Mouse (Mus musculus) MEL (cell line): ENCODE results near the gene 5830411N06Rik. TPM values are rescaled to one million over a fixed set of nuclear protein-coding genes. Genes with fewer than 3 reads are reported as not detected.

Experiments
- DNase-seq: peaks from one replicate; pipeline ENCODE4 v3.0.0; 2011; ENCODE audit warnings: low read depth, low spot score
- H3K27ac ChIP-seq: 2 replicates; pipeline ENCODE4 v1.5.1; 2012; ENCODE audit warnings: low read depth, mild to moderate bottlenecking, control low read depth, low read length, moderate library complexity; ENCODE audit not compliant: control insufficient read depth
- H3K27me3 ChIP-seq, 2 experiments: fragments of 150-350 bp in 1 of 2; sonication (generic) in 1 of 2; 2 replicates each; pipeline ENCODE4 v1.6.1; 2012; ENCODE audit warnings: low read length in 2 of 2, mild to moderate bottlenecking in 2 of 2, improper control_type of control experiment in 1 of 2, moderate library complexity in 1 of 2; ENCODE audit not compliant: insufficient read depth in 2 of 2, control insufficient read depth in 1 of 2
- H3K36me3 ChIP-seq, 2 experiments: 2 replicates each; pipeline ENCODE4 v1.6.1; 2012 to 2014; ENCODE audit warnings: low read length in 2 of 2, improper control_type of control experiment in 1 of 2, inconsistent platforms in 1 of 2, mild to moderate bottlenecking in 1 of 2; ENCODE audit not compliant: insufficient read depth in 2 of 2, control insufficient read depth in 1 of 2
- H3K4me1 ChIP-seq, 2 experiments: fragments of 150-350 bp in 1 of 2; sonication (generic) in 1 of 2; 2 replicates each; pipeline ENCODE4 v1.6.1; 2012; ENCODE audit warnings: low read length in 2 of 2, improper control_type of control experiment in 1 of 2, mild to moderate bottlenecking in 1 of 2; ENCODE audit not compliant: insufficient read depth in 2 of 2, control insufficient read depth in 1 of 2
- H3K4me3 ChIP-seq, 2 experiments: fragments of 150-350 bp in 1 of 2; sonication (generic) in 1 of 2; 2 replicates each; pipeline ENCODE4 v1.5.1; 2012; ENCODE audit warnings: low read depth in 2 of 2, low read length in 2 of 2, mild to moderate bottlenecking in 2 of 2, moderate library complexity in 2 of 2, control low read depth in 1 of 2, improper control_type of control experiment in 1 of 2; ENCODE audit not compliant: control insufficient read depth in 1 of 2, insufficient read depth in 1 of 2
- H3K79me2 ChIP-seq: 2 replicates; pipeline ENCODE4 v1.6.1; 2012; ENCODE audit warnings: mild to moderate bottlenecking, low read length, moderate library complexity; ENCODE audit not compliant: control insufficient read depth, poor library complexity, insufficient read depth
- H3K9ac ChIP-seq: 2 replicates; pipeline ENCODE4 v1.6.1; 2012; ENCODE audit warnings: low read depth, mild to moderate bottlenecking, control low read depth, low read length, moderate library complexity; ENCODE audit not compliant: control insufficient read depth, poor library complexity, severe bottlenecking
- H3K9me3 ChIP-seq: fragments of 150-350 bp; sonication (generic); replicated peaks from 2 replicates; pipeline ENCODE4 v1.6.1; 2012; ENCODE audit warnings: mild to moderate bottlenecking, low read length, improper control_type of control experiment, moderate library complexity; ENCODE audit not compliant: insufficient read depth
- CHD2 ChIP-seq: IDR thresholded peaks from 2 replicates; pipeline ENCODE4 v1.6.1; 2011; ENCODE audit warnings: low read length, improper control_type of control experiment
- CTCF ChIP-seq, 3 experiments: IDR thresholded peaks in 2 of 3; conservative IDR thresholded peaks in 1 of 3; 2 replicates each; pipeline ENCODE4 v1.5.1; 2011 to 2012; ENCODE audit warnings: low read length in 3 of 3, low read depth in 2 of 3, mild to moderate bottlenecking in 2 of 3, improper control_type of control experiment in 1 of 3, inconsistent platforms in 1 of 3, mixed read lengths in 1 of 3, moderate library complexity in 1 of 3; ENCODE audit not compliant: control insufficient read depth in 1 of 3, insufficient read depth in 1 of 3, poor library complexity in 1 of 3, severe bottlenecking in 1 of 3
- E2F4 ChIP-seq: IDR thresholded peaks from 2 replicates; pipeline ENCODE4 v1.6.1; 2011; ENCODE audit warnings: low read depth, low read length, improper control_type of control experiment, borderline replicate concordance
- EP300 ChIP-seq, 2 experiments: IDR thresholded peaks; 2 replicates each; pipeline ENCODE4 v1.6.1; 2011; ENCODE audit warnings: improper control_type of control experiment in 2 of 2, low read length in 2 of 2, low read depth in 1 of 2, mild to moderate bottlenecking in 1 of 2
- GABPA ChIP-seq: IDR thresholded peaks from 2 replicates; pipeline ENCODE4 v1.6.1; 2012; ENCODE audit warnings: low read depth, mild to moderate bottlenecking, inconsistent platforms, low read length, improper control_type of control experiment, moderate library complexity
- GATA1 ChIP-seq: IDR thresholded peaks from 2 replicates; pipeline ENCODE4 v1.6.1; 2011; ENCODE audit warnings: low read depth, low read length, improper control_type of control experiment
- HCFC1 ChIP-seq: IDR thresholded peaks from 2 replicates; pipeline ENCODE4 v1.6.1; 2012; ENCODE audit warnings: low read depth, mild to moderate bottlenecking, inconsistent platforms, low read length, improper control_type of control experiment, moderate library complexity
- JUND ChIP-seq: IDR thresholded peaks from 2 replicates; pipeline ENCODE4 v1.6.1; 2011; ENCODE audit warnings: low read depth, mild to moderate bottlenecking, improper control_type of control experiment, low read length
- MAFK ChIP-seq: IDR thresholded peaks from 2 replicates; pipeline ENCODE4 v1.6.1; 2011; ENCODE audit warnings: low read depth, mild to moderate bottlenecking, low read length, improper control_type of control experiment, borderline replicate concordance
- MAX ChIP-seq: IDR thresholded peaks from 2 replicates; pipeline ENCODE4 v1.6.1; 2011; ENCODE audit warnings: low read length, improper control_type of control experiment
- MAZ ChIP-seq: IDR thresholded peaks from 2 replicates; pipeline ENCODE4 v1.6.1; 2012; ENCODE audit warnings: low read depth, mild to moderate bottlenecking, inconsistent platforms, low read length, improper control_type of control experiment
- MEF2A ChIP-seq: IDR thresholded peaks from 2 replicates; pipeline ENCODE4 v1.6.1; 2014; ENCODE audit warnings: low read depth, mild to moderate bottlenecking, inconsistent platforms, low read length, improper control_type of control experiment; ENCODE audit not compliant: poor library complexity, insufficient replicate concordance, severe bottlenecking; ENCODE audit errors: extremely low read depth
- MXI1 ChIP-seq: IDR thresholded peaks from 2 replicates; pipeline ENCODE4 v1.6.1; 2011; ENCODE audit warnings: mild to moderate bottlenecking, low read depth, low read length, improper control_type of control experiment
- MYB ChIP-seq: IDR thresholded peaks from 2 replicates; pipeline ENCODE4 v1.6.1; 2011; ENCODE audit warnings: mild to moderate bottlenecking, low read depth, low read length, improper control_type of control experiment
- MYC ChIP-seq: IDR thresholded peaks from 2 replicates; pipeline ENCODE4 v1.6.1; 2011; ENCODE audit warnings: low read depth, mild to moderate bottlenecking, low read length, improper control_type of control experiment, moderate library complexity
- NELFE ChIP-seq: IDR thresholded peaks from 2 replicates; pipeline ENCODE4 v1.6.1; 2011; ENCODE audit warnings: low read depth, low read length, improper control_type of control experiment
- NRF1 ChIP-seq: IDR thresholded peaks from 2 replicates; pipeline ENCODE4 v1.6.1; 2014; ENCODE audit warnings: low read depth, mild to moderate bottlenecking, inconsistent platforms, low read length, improper control_type of control experiment, moderate library complexity; ENCODE audit not compliant: poor library complexity, insufficient read depth, severe bottlenecking
- TAL1 ChIP-seq: IDR thresholded peaks from 2 replicates; pipeline ENCODE4 v1.6.1; 2012; ENCODE audit warnings: mild to moderate bottlenecking, inconsistent platforms, low read length, moderate library complexity, mixed read lengths
- UBTF ChIP-seq: IDR thresholded peaks from 2 replicates; pipeline ENCODE4 v1.6.1; 2012; ENCODE audit warnings: low read depth, mild to moderate bottlenecking, inconsistent platforms, low read length, improper control_type of control experiment, moderate library complexity, borderline replicate concordance; ENCODE audit not compliant: insufficient read depth
- ZC3H11A ChIP-seq: IDR thresholded peaks from 2 replicates; pipeline ENCODE4 v1.6.1; 2012; ENCODE audit warnings: low read depth, mild to moderate bottlenecking, inconsistent platforms, low read length, improper control_type of control experiment
- ZKSCAN1 ChIP-seq: IDR thresholded peaks from 2 replicates; pipeline ENCODE4 v1.6.1; 2012; ENCODE audit warnings: low read depth, mild to moderate bottlenecking, inconsistent platforms, low read length, improper control_type of control experiment, moderate library complexity
- ZMIZ1 ChIP-seq: IDR thresholded peaks from 2 replicates; pipeline ENCODE4 v1.6.1; 2012; ENCODE audit warnings: low read depth, mild to moderate bottlenecking, inconsistent platforms, low read length, improper control_type of control experiment, moderate library complexity
- polyA plus RNA-seq, 2 experiments: library from polyadenylated mRNA; stranded (reverse) in 1 of 2; unstranded in 1 of 2; fragments of >175 nt in 1 of 2; fragments of >200 nt in 1 of 2; gene quantifications; 2 replicates each; pipeline versions ENCODE4 v1.2.1 to v1.2.4; 2012; ENCODE audit warnings: low replicate concordance in 2 of 2, low read depth in 1 of 2; ENCODE audit not compliant: insufficient read length in 2 of 2, insufficient read depth in 1 of 2, missing spikeins in 1 of 2
- total RNA-seq: library from RNA; depleted of rRNA; stranded (reverse); fragments of 300-350 nt; gene quantifications from 2 replicates; pipeline ENCODE4 v1.2.3, GENCODE M21; 2012

The 5830411N06Rik gene
- total and polyA plus RNA-seq, 3 experiments, result not detected

- no peak for DNase-seq
- Histone ChIP-seq H3K4me1 (peaks cover 5 to 36% of the 10 kb centered on the region in 2 experiments), H3K4me3 (no peak within 1 kb of the TSS), H3K27me3 (no peaks in the 10 kb centered on the region), H3K9ac (no peak within 1 kb of the TSS), H3K79me2 (no peaks in the 10 kb centered on the region)
- TF ChIP-seq NELFE (no peak), EP300 (IDR thresholded peaks at IDR 0.05; ENCODE audit: low read depth in 1 of 2, low read length in 2 of 2) (no peak), CTCF (IDR thresholded peaks at IDR 0.05 in 2 of 3, conservative IDR thresholded peaks at IDR 0.05 in 1 of 3; ENCODE audit: control insufficient read depth in 1 of 3, insufficient read depth in 1 of 3, low read depth in 2 of 3, low read length in 3 of 3, poor library complexity in 1 of 3, severe bottlenecking in 1 of 3) (no peak), GABPA (no peak), MAZ (no peak), MAX (no peak), NRF1 (no peak), MEF2A (no peak), MYC (no peak), MAFK (no peak), ZKSCAN1 (no peak), MXI1 (no peak)
- TF ChIP-seq, all 39 proteins: peak for 0
- H3K27ac ChIP-seq, result peak within 1 kb of the TSS; percentile 7; the same call in 1 of the 2 replicates
- H3K36me3 ChIP-seq, result peaks cover 0 to 21% of the 10 kb centered on the region in 2 experiments; a peak in 2 of 4 replicates
- no peaks in the 10 kb centered on the region for H3K9me3 ChIP-seq
These were observed 41.2 kb upstream of the 5830411N06Rik start, which contains the start of gene Olfr524 for GRCm38 (mm10) chr7:140205864-140206263. Gene Olfr524 (minus strand): TSS chr7:140205964.

DNA sequence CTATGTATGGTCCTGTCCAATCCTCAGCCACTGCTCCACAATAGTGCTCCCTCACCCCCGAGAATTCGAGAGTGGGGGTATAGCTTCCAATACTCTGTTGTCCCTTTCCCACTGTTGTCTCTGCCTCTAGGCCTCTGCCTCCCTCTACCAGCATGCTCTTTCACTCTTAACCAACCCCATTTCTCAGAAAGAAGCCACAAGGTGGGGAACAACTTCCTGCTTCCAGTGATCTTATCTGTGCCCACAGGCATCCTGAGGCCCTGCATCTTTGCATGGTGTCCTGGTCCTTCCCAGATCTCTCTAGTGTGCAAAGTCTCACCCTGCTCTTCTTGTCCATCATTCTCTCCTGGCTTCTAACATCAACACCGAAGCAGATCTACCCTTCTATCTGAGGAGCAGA, 40.2 kb upstream of the 5830411N06Rik start:
- peak; percentile 75 for TF ChIP-seq GATA1
- TF ChIP-seq EP300 (IDR thresholded peaks at IDR 0.05; ENCODE audit: low read depth in 1 of 2, low read length in 2 of 2), result peak; percentile 34 to 44; a peak in 2 of 4 replicates
- no peak for TF ChIP-seq MAX
- Histone ChIP-seq H3K36me3 (peaks cover 0 to 19% of the 10 kb centered on the region in 2 experiments; a peak in 2 of 4 replicates), H3K9ac (no peak overlapping the region), H3K4me1 (peaks cover 5 to 27% of the 10 kb centered on the region in 2 experiments), H3K9me3 (no peaks in the 10 kb centered on the region), H3K27me3 (no peaks in the 10 kb centered on the region), H3K27ac (peak overlapping the region; percentile 16; the same call in 1 of the 2 replicates), H3K79me2 (no peaks in the 10 kb centered on the region), H3K4me3 (no peak overlapping the region)
- DNase-seq, result peak; percentile 51

- Histone ChIP-seq H3K4me1 (peaks cover 5 to 27% of the 10 kb centered on the region in 2 experiments), H3K9ac (no peak overlapping the region), H3K27me3 (no peaks in the 10 kb centered on the region), H3K4me3 (no peak overlapping the region), H3K9me3 (no peaks in the 10 kb centered on the region), H3K36me3 (peaks cover 0 to 19% of the 10 kb centered on the region in 2 experiments; a peak in 2 of 4 replicates), H3K27ac (peak overlapping the region; percentile 53), H3K79me2 (no peaks in the 10 kb centered on the region)
- DNase-seq, result peak; percentile 61
- peak in 1 of 2 experiments; percentile 80; a peak in 2 of 4 replicates for TF ChIP-seq EP300 (IDR thresholded peaks at IDR 0.05; ENCODE audit: low read depth in 1 of 2, low read length in 2 of 2)
- TF ChIP-seq JUND, result no peak
- TF ChIP-seq CHD2, result no peak
- no peak for TF ChIP-seq GABPA
- TF ChIP-seq HCFC1, result no peak
- TF ChIP-seq TAL1, result peak; percentile 36; the same call in 1 of the 2 replicates
- no peak for TF ChIP-seq ZC3H11A
- no peak for TF ChIP-seq UBTF
- no peak for TF ChIP-seq MAZ
- no peak for TF ChIP-seq ZMIZ1
- TF ChIP-seq GATA1, result peak; percentile 43
- TF ChIP-seq E2F4, result no peak
- TF ChIP-seq MXI1, result no peak
- no peak for TF ChIP-seq MEF2A
- TF ChIP-seq MYB, result peak; percentile 56; the same call in 1 of the 2 replicates
These were observed 38.9 kb upstream of the 5830411N06Rik start for GRCm38 (mm10) chr7:140208153-140208552.
